22 mouse cellular contexts compared by ENCODE assay signal in the genomic region with DNA sequence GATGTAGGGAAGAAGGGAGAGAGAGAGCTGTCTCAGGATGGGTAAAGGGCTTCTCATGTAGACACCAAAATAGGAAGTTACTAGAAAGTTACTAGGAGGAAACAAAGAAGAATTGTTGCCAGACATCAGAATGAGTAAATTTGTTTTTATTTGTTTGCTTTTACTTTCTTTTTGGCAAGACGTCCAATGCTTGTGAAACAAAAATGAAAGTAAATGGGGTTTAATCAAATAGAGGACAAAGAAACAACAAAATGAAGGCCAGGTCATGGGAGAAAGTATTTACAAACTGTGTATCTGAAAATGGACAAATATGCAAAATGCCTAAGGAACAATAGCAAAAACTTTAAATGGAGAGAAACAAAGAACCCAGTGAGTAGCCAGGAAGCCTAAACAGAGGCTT. TPM values are rescaled to one million over a fixed set of nuclear protein-coding genes. Genes with fewer than 3 reads are reported as not detected.
"Had no signal": no experiment of that assay in that cellular context is flagged by ENCODE, and none has a peak within 500 bp of the region (broad histone marks: within the 10 kb centered on the region; RNA-seq: fewer than 3 reads in every experiment).

No protein-coding gene starts in this region.

- ATAC-seq: liver, postnatal 0 days; lung, postnatal 0 days had no signal

- H3K9me3 ChIP-seq: liver, embryonic 15.5 days; lung, embryonic 15.5 days; midbrain, embryonic 13.5 days; midbrain, embryonic 15.5 days; neural tube, embryonic 13.5 days; neural tube, embryonic 15.5 days had no signal

- H3K27me3 ChIP-seq: liver, embryonic 15.5 days; lung, embryonic 15.5 days; megakaryocyte, embryonic 14.5 days; midbrain, embryonic 13.5 days; midbrain, embryonic 15.5 days; neural tube, embryonic 13.5 days; neural tube, embryonic 15.5 days had no signal

- H3K9ac ChIP-seq: liver, embryonic 15.5 days; liver, postnatal 0 days; lung, embryonic 15.5 days; midbrain, embryonic 13.5 days; midbrain, embryonic 15.5 days; neural tube, embryonic 13.5 days; neural tube, embryonic 15.5 days had no signal

- H3K27ac ChIP-seq: liver, embryonic 15.5 days; lung, embryonic 15.5 days; macrophage; midbrain, embryonic 13.5 days; midbrain, embryonic 15.5 days; neural tube, embryonic 13.5 days; neural tube, embryonic 15.5 days had no signal

- H3K4me1 ChIP-seq: liver, embryonic 15.5 days; megakaryocyte, embryonic 14.5 days; midbrain, embryonic 15.5 days; neural tube, embryonic 13.5 days; neural tube, embryonic 15.5 days had no signal

- H3K36me3 ChIP-seq: liver, embryonic 15.5 days; lung, embryonic 15.5 days; midbrain, embryonic 13.5 days; midbrain, embryonic 15.5 days; neural tube, embryonic 13.5 days; neural tube, embryonic 15.5 days had no signal

- DNase-seq: liver, postnatal 0 days; lung, adult 2 months; lung, postnatal 14 days; lung, postnatal 36 days; retina, postnatal 1 day; right cerebral cortex, adult 18-20 months; right cerebral cortex, postnatal 25 days; spleen, adult 18-20 months; thymus, adult 18-20 months; thymus, postnatal 14 days; thymus, postnatal 36 days had no signal

- H3K4me3 ChIP-seq: liver, embryonic 15.5 days; lung, embryonic 15.5 days; megakaryocyte, embryonic 14.5 days; midbrain, embryonic 13.5 days; midbrain, embryonic 15.5 days; neural tube, embryonic 13.5 days; neural tube, embryonic 15.5 days had no signal

- H3K4me2 ChIP-seq: liver, embryonic 15.5 days; lung, embryonic 15.5 days; midbrain, embryonic 11.5 days; midbrain, embryonic 13.5 days; midbrain, embryonic 15.5 days; neural tube, embryonic 13.5 days; neural tube, embryonic 15.5 days had no signal

RNA-seq across cellular contexts. Expression of a gene that starts 11.6 kb away (rescaled TPM):
- polyA plus RNA-seq: macrophage had no signal

RNA-seq across cellular contexts. Expression of a gene that starts 37.0 kb away (rescaled TPM):
- polyA plus RNA-seq: macrophage; midbrain, embryonic 11.5 days; neural tube, embryonic 11.5 days; neural tube, embryonic 13.5 days had no signal
